Mouse (Mus musculus): ENCODE data around the gene Atg10.
A peak's percentile ranks its signal among the peaks of the same experiment; 100 is the strongest.
"Not testable (repeated sequence)": the region's sequence is repeated elsewhere in the genome, so short reads cannot be mapped to it uniquely, and the experiment has no call there.

Atg10 gene

GRCm38 (mm10) chr13:90928266-90928665 is 295.5 kb downstream of the Atg10 start:
- not testable (repeated sequence) for DNase-seq

- no peak for DNase-seq
Observed at GRCm38 (mm10) chr13:90926938-90927633, 296.7 kb downstream of the Atg10 start.

GRCm38 (mm10) chr13:90926125-90926765 is 297.5 kb downstream of the Atg10 start:
- no peak for DNase-seq

GRCm38 (mm10) chr13:90925191-90925590 is 298.6 kb downstream of the Atg10 start:
- no peak for DNase-seq

GRCm38 (mm10) chr13:90924072-90924471 is 299.7 kb downstream of the Atg10 start:
- DNase-seq, result no peak

DNA sequence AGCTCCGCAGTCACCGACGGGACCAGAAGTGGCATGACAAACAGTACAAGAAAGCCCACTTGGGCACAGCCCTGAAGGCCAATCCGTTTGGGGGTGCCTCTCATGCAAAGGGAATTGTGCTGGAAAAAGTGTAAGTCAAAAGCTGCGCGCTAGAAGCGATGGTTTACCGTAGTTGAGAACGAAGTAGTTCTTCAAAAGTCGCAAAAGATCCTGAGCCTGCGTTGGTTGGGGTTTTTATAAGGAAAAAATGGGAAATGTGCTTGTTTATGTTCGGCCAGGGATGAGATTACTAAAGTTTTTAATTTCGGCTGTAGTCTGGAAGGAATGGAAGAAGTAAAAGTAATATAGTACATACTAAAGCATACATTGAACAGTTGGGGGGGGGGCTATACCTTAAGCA is 300.2 kb downstream of the Atg10 start:
- DNase-seq, result not testable (repeated sequence)

GRCm38 (mm10) chr13:90922751-90923612 is 300.8 kb downstream of the Atg10 start, which contains the start of gene Rps23:
Gene Rps23 (plus strand): TSS chr13:90922958.
- DNase-seq, result peak; percentile 88

GRCm38 (mm10) chr13:90914721-90915120 is 309.0 kb downstream of the Atg10 start:
- DNase-seq, result no peak

- no peak for DNase-seq
Observed at GRCm38 (mm10) chr13:90913675-90914192, 310.0 kb downstream of the Atg10 start.

- no peak for DNase-seq
Observed at GRCm38 (mm10) chr13:90912760-90913674, 310.8 kb downstream of the Atg10 start.

GRCm38 (mm10) chr13:90907376-90907775 is 316.4 kb downstream of the Atg10 start:
- no peak for DNase-seq

DNA sequence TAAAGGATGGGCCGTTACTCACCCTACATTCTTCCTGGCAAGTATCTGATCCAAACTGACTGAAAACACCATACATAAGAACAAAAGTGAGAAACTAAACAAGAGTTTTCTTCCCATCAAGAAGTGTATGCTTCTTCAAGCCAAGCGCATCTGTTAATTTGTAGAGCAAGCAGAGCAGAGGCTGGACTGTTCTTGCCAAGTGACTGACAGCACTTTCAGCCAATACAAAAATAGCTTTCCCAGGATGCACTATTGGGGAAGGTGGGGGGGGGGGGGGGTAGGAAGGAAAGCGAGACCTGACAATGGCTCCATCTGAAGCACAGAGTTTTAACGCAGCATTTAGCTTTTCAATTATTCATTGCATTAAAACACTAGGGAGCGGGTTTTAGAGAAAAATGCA is 318.6 kb downstream of the Atg10 start, which contains the start of gene Atp6ap1l:
TSS of gene Atp6ap1l (minus strand) at position 180 of the 400 bp plus-strand sequence.
- no peak for DNase-seq

GRCm38 (mm10) chr13:90896821-90897220 is 326.9 kb downstream of the Atg10 start:
- no peak for DNase-seq

DNA sequence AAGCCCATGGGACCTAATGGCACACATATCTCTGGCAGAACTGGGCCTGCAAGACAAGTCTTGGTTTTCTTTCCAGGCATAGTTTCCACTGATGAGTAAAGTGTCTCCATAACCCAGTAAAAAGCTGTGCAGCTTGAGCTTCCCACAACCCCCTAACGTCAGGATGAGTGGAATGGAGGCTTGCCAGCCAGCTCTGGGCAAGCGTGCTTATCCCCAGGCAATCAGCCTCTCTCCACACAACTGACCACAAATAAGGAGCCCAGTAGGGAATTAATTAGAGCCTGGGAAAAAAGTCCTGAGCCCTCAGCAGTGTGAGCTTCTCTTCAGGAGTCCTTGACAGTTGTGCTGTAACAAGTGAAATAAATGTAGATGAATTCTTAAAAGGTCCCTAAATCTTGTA is 327.7 kb downstream of the Atg10 start:
- DNase-seq, result peak; percentile 31

GRCm38 (mm10) chr13:90894819-90895218 is 328.9 kb downstream of the Atg10 start:
- DNase-seq, result no peak

DNA sequence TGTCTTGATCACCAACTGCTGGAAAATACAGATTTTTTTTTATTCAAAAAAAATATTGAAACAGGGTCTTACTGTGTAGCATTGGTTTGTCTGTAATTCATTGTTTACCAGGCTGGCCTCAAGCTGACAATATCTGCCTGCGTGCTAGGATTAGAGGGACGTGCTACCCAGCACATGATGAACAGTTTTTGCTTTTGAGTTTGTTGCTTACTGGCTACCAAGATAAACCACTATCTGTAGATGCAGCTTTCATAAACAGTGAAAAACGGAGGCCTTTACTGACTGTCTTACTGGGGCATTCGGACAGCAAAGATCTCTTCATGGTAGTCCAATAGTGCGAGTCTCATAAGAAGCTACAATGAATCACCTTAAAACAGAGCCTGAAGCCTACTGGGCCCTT is 333.7 kb downstream of the Atg10 start:
- DNase-seq, result no peak

DNA sequence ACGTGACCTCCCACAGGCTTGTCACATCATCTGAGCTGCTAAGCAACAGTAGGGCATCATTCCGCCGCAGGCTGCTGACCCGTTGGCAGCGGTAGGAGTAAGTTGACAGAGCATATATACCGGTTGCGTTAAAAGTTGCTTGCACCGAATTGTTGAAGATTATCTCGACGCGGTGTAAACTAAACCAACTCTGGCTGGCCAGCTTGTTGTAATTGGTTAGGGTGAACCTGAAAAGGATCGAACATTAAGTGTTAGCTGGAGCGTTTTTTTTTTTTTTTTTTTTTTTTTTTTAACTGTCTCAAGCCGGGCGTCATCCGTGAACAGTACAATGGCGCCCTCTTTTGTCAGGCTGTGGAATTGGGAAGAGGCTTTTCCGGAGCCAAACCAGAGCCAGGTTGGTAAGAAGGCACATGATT is 337.2 kb downstream of the Atg10 start:
- DNase-seq, result peak; percentile 40

GRCm38 (mm10) chr13:90885856-90886532 is 337.8 kb downstream of the Atg10 start:
- no peak for DNase-seq
